Mouse (Mus musculus) layer of hippocampus, adult 2 months (tissue): ENCODE measurements around the gene Hip1r. TPM values are rescaled to one million over a fixed set of nuclear protein-coding genes. Genes with fewer than 3 reads are reported as not detected.

Experiments used
- DNase-seq, 2 experiments: peaks; one replicate each; pipeline ENCODE4 v3.0.0; 2022; ENCODE audit warnings: low spot score in 2 of 2
- H3K27ac ChIP-seq: fragments of 200-600 bp; 2 replicates; pipeline ENCODE4 v1.8.1; 2022
- H3K4me3 ChIP-seq: fragments of 200-600 bp; 2 replicates; pipeline ENCODE4 v1.8.1; 2022; ENCODE audit warnings: mild to moderate bottlenecking
- CTCF ChIP-seq: fragments of 200-600 bp; conservative IDR thresholded peaks from 2 replicates; pipeline ENCODE4 v1.8.1; 2022; ENCODE audit warnings: antibody characterized with exemption, mild to moderate bottlenecking, moderate library complexity
- total RNA-seq, 2 experiments: library from RNA; stranded (reverse); gene quantifications; 2 replicates each; pipeline ENCODE4 v1.2.3; 2021

Hip1r gene
- total RNA-seq, 2 experiments from 2014 or later = 42.8 to 43.8 TPM

DNA sequence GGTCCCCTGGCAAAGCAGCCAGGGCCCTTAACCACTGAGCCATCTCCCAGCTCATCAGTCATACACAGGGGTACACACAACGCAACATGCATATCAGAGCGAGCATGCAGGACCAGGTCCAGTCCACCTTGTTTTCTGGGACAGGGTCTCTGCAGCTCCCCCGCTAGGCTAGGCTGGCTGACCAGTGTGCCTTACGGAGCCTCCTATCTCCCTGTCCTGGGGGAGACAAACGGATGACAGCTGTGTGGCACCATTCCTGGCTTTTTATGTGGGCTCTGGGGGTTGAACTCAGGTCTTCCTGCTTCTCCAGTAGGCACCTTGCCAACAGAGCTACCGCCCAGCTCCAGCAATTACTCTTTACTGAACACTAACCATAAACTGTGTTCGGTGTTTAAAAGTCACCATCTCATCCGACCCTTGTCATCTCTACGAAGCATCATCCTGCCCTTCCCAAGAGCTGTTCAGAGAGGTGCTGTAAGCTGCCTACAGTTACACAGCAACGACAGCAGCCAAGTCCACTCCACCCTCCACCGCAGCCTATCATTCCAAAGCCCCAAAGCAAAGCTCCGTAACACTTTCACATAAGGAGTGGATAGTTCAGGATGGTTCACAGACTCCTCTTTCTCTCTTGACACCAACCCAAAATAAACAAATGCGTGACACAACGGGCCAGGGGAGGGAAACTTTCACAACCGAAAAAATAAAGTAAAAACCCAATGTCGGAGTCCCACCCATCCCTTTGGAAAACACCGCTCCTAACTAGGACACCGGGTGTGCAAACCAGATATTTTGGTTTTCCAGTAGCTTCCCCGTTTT is 56.0 kb downstream of the Hip1r start:
- peak overlapping the region; percentile 93 for H3K27ac ChIP-seq
- H3K4me3 ChIP-seq = peak overlapping the region; percentile 89
- TF ChIP-seq CTCF = no peak
- no peak for DNase-seq

DNA sequence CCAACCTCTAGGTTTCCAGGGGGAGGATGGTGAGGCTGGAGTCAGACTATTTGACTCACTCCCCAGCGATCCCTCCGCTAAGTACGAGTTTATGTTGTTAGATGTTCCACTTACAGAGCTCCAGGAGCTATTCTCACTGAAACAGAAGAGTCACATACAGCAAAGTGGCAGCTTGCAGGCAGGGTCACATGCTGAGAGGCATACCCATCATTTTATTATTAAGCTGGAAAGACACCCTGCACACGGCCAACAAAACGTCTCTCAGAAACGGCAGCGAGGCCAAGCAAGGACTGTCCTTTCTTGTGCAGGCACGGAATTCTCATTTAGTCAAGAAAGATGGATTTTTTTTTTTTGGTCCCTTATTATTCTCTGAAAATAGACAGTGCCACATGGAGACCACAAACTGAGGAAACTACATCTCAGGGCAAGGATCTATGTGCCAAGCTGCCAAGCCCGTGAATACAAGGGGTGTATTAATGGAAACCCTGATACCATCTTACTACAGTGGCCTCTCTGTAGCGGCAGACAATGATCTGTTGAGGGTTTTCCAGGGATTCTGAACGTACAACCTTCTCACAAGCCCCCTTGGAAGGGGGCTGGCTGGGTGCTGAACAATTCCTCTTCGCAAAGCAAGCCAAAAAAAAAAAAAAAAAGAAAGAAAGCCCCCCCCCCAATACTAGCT is 57.1 kb downstream of the Hip1r start:
- no peak for TF ChIP-seq CTCF
- DNase-seq = no peak
- peak overlapping the region; percentile 89 for H3K4me3 ChIP-seq
- H3K27ac ChIP-seq = peak overlapping the region; percentile 93

- H3K27ac ChIP-seq = peak overlapping the region; percentile 93
- TF ChIP-seq CTCF = no peak
- no peak for DNase-seq
- H3K4me3 ChIP-seq = peak overlapping the region; percentile 89
These were observed 57.9 kb downstream of the Hip1r start for GRCm38 (mm10) chr5:124031068-124031955.

- no peak for TF ChIP-seq CTCF
These were observed 58.6 kb downstream of the Hip1r start, which contains the start of gene Vps37b for GRCm38 (mm10) chr5:124032001-124032508. TSS of gene Vps37b (minus strand) at chr5:124032270.

GRCm38 (mm10) chr5:124034471-124034870 is 61.0 kb downstream of the Hip1r start:
- no peak for DNase-seq
- Histone ChIP-seq H3K27ac (no peak overlapping the region), H3K4me3 (no peak overlapping the region)
- no peak for TF ChIP-seq CTCF

More at GRCm38 (mm10) chr5:124032001-124032508, 58.6 kb downstream of the Hip1r start, which contains the start of gene Vps37b:
- DNase-seq = peak; percentile 89 to 95
- Histone ChIP-seq H3K27ac (peak within 1 kb of the TSS; percentile 93), H3K4me3 (peak within 1 kb of the TSS; percentile 89)

- no peak for TF ChIP-seq CTCF
- Histone ChIP-seq H3K27ac (no peak overlapping the region), H3K4me3 (no peak overlapping the region)
These were observed 62.0 kb downstream of the Hip1r start for GRCm38 (mm10) chr5:124035406-124035805.

DNA sequence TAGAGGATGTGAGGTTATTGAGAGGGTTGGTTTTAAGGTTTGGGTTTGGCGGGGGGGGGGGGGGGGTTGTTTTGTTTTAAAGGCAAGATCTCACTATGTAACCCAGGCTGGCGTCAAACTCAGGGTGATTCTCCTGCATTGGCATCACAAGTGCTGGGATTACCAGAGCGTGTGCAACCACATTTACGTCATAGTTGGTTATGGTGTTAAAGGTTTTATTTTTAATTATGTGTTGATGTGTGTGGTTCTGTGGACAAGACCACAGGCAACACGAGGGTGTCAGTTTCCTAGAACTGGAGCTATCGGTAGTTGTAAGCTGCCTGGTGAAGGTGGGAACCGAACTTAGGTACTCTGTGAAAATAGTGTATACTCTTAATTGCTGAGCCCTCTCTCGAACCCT is 62.4 kb downstream of the Hip1r start:
- no peak for DNase-seq
- Histone ChIP-seq H3K27ac (no peak overlapping the region), H3K4me3 (no peak overlapping the region)
- TF ChIP-seq CTCF = no peak

More at GRCm38 (mm10) chr5:124035406-124035805, 62.0 kb downstream of the Hip1r start:
- no peak for DNase-seq

GRCm38 (mm10) chr5:124036341-124036740 is 62.9 kb downstream of the Hip1r start:
- no peak overlapping the region for H3K27ac ChIP-seq
- DNase-seq = no peak
- H3K4me3 ChIP-seq = no peak overlapping the region
- no peak for TF ChIP-seq CTCF

DNA sequence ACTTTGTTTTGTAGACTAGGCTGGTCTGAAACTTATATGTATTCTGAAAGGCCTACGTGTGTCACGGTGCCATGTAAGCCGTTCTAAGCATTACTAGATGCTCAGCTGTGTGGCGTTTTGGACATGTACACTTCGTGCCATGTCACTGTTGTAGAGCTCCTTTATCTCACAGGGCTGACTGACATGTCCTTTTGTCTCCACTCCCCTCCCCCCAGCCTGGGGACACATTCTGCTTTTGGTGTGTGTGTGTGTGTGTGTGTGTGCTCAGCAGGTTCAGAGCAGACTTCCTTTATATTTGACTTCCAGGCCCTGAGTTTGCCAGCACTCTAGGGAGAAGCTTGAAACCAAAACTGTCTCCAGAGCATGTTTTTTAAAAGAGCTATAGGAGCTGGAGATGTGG is 63.4 kb downstream of the Hip1r start:
- Histone ChIP-seq H3K27ac (no peak overlapping the region), H3K4me3 (no peak overlapping the region)
- DNase-seq = no peak
- no peak for TF ChIP-seq CTCF

DNA sequence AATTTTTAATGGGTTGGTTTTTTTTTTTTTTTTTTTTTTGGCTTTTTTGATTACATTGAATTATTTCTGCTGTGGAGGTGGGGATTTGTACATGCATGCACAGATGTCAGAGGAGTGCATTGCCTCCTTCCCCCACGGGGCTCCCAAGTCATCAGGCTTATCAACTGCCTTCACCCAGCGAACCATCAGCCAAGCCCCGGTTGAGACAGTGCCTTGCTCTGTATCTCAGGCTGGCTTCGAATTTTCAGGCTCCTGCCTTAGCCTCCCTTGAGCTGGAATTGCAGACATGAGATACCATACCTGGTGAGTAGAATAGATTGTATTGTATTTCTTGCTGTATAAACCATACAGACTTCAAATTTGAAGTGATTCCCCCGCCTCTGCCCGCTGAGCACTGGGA is 66.2 kb downstream of the Hip1r start:
- H3K4me3 ChIP-seq = no peak overlapping the region
- H3K27ac ChIP-seq = no peak overlapping the region
- no peak for DNase-seq
- TF ChIP-seq CTCF = no peak

GRCm38 (mm10) chr5:124041097-124041496 is 67.7 kb downstream of the Hip1r start:
- no peak for DNase-seq
- no peak overlapping the region for H3K4me3 ChIP-seq
- no peak for TF ChIP-seq CTCF
- no peak overlapping the region for H3K27ac ChIP-seq

DNA sequence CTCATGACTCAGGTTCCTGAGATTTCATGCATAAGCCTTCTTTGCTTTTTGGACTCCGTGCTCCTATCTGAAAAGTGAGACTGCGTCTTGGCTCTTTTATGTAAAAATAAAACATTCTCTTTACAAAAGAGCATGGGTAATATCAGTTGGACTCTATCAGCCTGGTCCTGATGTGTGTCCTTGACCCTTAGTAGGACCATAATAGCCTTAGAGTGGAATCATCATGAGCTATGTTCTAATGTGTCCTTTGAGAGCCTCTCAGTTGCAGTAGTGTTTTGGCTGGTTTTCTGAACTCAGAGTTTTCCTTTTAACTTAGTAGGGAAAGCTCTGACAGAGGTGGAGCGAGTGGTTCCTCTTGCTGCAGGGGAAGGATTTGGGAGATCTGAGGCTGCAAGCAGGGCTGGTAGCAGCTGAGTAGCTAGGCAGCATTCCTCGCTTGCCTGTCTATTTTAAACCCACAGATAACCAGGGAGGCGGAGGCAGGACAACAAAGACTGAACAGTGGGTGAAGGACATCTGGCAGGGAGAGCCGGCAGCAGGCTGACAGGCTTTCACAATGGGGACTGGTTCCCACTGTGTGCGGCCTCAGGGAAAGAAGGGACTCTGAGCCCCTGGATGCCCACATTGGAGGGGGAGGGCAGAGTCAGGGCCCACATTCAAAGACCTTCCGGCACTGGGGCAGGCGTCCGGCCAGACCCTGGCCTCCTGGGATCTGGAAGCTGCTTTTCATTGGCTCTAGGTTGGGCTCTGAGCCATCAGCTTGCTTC is 70.0 kb downstream of the Hip1r start:
- DNase-seq = peak; percentile 87 to 91
- Histone ChIP-seq H3K27ac (peak overlapping the region; percentile 83), H3K4me3 (no peak overlapping the region)
- no peak for TF ChIP-seq CTCF
